Mouse (Mus musculus): ENCODE data around the gene Mapk8ip2. TPM values are rescaled to one million over a fixed set of nuclear protein-coding genes. Genes with fewer than 3 reads are reported as not detected.
A peak's percentile ranks its signal among the peaks of the same experiment; 100 is the strongest.

The Mapk8ip2 gene
- polyA plus RNA-seq, 1 experiment from 2014 or later: 27.4 TPM

DNA sequence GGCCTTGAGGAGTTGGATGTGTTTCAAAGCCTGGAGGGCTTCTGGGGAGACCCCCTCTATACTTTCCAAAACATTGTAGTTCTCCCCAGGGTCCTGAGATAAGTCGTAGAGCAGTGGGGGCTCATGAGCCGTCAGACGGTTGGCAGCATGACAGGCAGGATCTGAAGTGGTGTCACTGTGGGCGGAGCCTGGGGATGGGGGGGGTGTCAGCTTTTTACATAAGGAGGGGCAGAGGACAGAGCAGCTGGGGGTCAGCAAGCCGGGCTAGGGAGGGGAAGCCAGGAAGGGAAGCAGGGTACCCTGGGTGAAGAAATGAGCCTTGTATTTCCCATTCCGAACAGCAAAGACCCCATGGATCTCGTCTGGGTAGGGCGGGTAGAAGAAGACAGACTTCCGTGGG lies 19.7 kb downstream of the Mapk8ip2 start:
- no peak overlapping the region for H3K27ac ChIP-seq (ENCODE audit: low read depth, low read length)
- no peaks in the 10 kb centered on the region for H3K9me3 ChIP-seq (ENCODE audit: control insufficient read depth, low read length)
- ATAC-seq (replicated peaks; ENCODE audit: low FRiP score) (no peak), DNase-seq (ENCODE audit: low spot score) (no peak)
- no peaks in the 10 kb centered on the region for H3K36me3 ChIP-seq (ENCODE audit: control insufficient read depth, insufficient read depth, low read length)
- H3K4me2 ChIP-seq (ENCODE audit: low read depth, low read length, severe bottlenecking): no peak overlapping the region
- no peak overlapping the region for H3K4me3 ChIP-seq (ENCODE audit: low read depth, low read length)
- H3K9ac ChIP-seq (ENCODE audit: low read length): no peak overlapping the region
- peaks cover 3% of the 10 kb centered on the region; the same call in 1 of the 2 replicates for H3K4me1 ChIP-seq (replicated peaks; ENCODE audit: control insufficient read depth, insufficient read depth, low read length)
- H3K27me3 ChIP-seq (ENCODE audit: control insufficient read depth, insufficient read depth, low read length): no peaks in the 10 kb centered on the region
- WGBS: 87% methylated on average over 9 of the region's 9 CpGs

DNA sequence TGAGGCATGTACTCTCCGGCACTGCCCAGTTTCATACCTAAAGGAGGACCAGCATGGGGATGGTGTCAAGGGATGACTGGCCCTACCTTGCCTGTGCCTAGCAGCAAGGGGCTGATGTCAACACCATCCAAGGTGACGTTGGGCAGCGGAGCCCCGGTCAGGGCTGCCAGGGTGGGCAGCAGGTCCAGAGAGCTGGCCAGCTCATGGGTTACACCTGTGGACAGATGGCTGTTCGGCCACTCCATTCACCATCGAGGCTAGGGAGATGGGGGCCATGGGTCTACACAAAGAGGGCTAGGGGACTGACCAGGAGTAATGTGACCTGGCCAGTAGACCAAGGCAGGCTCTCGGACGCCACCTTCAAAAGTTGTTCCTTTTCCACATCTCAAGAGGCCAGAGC lies 20.2 kb downstream of the Mapk8ip2 start:
- Histone ChIP-seq H3K4me2 (ENCODE audit: low read depth, low read length, severe bottlenecking) (no peak overlapping the region), H3K4me3 (ENCODE audit: low read depth, low read length) (no peak overlapping the region), H3K9me3 (ENCODE audit: control insufficient read depth, low read length) (no peaks in the 10 kb centered on the region), H3K36me3 (ENCODE audit: control insufficient read depth, insufficient read depth, low read length) (no peaks in the 10 kb centered on the region), H3K27ac (ENCODE audit: low read depth, low read length) (no peak overlapping the region), H3K4me1 (replicated peaks; ENCODE audit: control insufficient read depth, insufficient read depth, low read length) (peaks cover 3% of the 10 kb centered on the region; the same call in 1 of the 2 replicates), H3K27me3 (ENCODE audit: control insufficient read depth, insufficient read depth, low read length) (no peaks in the 10 kb centered on the region), H3K9ac (ENCODE audit: low read length) (no peak overlapping the region)
- WGBS: 92% methylated on average over 8 of the region's 8 CpGs
- DNase-seq (ENCODE audit: low spot score) (no peak), ATAC-seq (replicated peaks; ENCODE audit: low FRiP score) (no peak)

DNA sequence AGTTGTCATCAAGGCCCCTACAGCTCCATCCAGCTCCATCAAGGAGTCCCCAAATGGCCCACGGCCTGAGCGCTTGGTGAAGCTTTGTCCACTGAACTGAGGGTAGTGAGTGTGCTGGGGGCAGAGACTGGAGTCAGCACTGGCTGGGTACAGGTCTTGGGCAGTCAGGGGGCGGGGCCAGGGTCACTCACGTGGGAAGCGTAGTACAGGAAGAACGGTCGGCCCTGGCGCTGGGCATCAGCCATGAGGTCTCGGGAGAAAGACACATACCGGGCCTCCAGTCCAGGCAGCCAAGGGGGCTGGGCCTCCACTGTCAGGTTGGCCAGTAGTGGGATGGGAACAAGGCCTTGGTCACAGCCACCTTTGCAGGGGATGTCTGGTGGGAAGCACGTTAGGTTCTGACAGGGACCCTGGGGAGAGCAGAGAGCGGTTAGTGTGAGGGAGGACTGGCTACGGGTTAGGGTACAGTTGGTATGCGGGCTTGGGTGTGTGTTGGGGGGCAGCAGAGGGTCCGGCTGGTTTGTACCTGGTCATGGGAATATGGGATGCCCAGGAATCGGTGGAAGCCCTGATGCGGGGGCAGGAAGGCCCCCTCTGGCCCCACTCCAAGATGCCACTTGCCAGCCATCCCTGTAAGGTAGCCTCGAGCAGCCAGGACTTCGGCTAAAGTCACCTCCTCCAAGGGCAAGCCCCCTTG lies 21.0 kb downstream of the Mapk8ip2 start:
- Histone ChIP-seq H3K4me3 (ENCODE audit: low read depth, low read length) (no peak overlapping the region), H3K9me3 (ENCODE audit: control insufficient read depth, low read length) (no peaks in the 10 kb centered on the region), H3K27me3 (ENCODE audit: control insufficient read depth, insufficient read depth, low read length) (no peaks in the 10 kb centered on the region), H3K27ac (ENCODE audit: low read depth, low read length) (no peak overlapping the region), H3K4me2 (ENCODE audit: low read depth, low read length, severe bottlenecking) (no peak overlapping the region), H3K9ac (ENCODE audit: low read length) (no peak overlapping the region), H3K36me3 (ENCODE audit: control insufficient read depth, insufficient read depth, low read length) (no peaks in the 10 kb centered on the region), H3K4me1 (replicated peaks; ENCODE audit: control insufficient read depth, insufficient read depth, low read length) (peaks cover 3% of the 10 kb centered on the region; the same call in 1 of the 2 replicates)
- ATAC-seq (replicated peaks; ENCODE audit: low FRiP score) (no peak), DNase-seq (ENCODE audit: low spot score) (peak; percentile 50)
- 91% methylated on average over 19 of the region's 19 CpGs for WGBS

DNA sequence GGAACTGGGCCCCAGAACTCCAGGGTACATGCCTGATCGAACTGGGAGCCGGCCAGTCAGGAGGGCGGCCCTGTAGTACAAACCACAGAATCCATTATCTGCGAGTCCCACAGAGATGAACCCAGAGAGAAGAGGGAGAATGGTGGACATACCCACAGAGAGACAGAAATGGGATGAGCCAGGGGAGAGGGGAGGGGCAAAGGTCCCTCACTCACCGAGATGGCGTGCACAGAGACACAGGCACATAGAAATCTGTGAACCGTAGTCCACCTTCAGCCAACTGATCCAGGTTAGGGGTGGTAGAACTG lies 21.5 kb downstream of the Mapk8ip2 start:
- H3K4me3 ChIP-seq (ENCODE audit: low read depth, low read length): no peak overlapping the region; the same call in 1 of the 2 replicates
- H3K27me3 ChIP-seq (ENCODE audit: control insufficient read depth, insufficient read depth, low read length): no peaks in the 10 kb centered on the region
- ATAC-seq (replicated peaks; ENCODE audit: low FRiP score) (peak; percentile 4; the same call in 1 of the 2 replicates), DNase-seq (ENCODE audit: low spot score) (no peak)
- H3K4me2 ChIP-seq (ENCODE audit: low read depth, low read length, severe bottlenecking): peak overlapping the region; percentile 81
- H3K36me3 ChIP-seq (ENCODE audit: control insufficient read depth, insufficient read depth, low read length): no peaks in the 10 kb centered on the region
- no peak overlapping the region for H3K27ac ChIP-seq (ENCODE audit: low read depth, low read length)
- peak overlapping the region; percentile 66; the same call in 1 of the 2 replicates for H3K9ac ChIP-seq (ENCODE audit: low read length)
- WGBS: 92% methylated on average over 7 of the region's 7 CpGs
- H3K9me3 ChIP-seq (ENCODE audit: control insufficient read depth, low read length): no peaks in the 10 kb centered on the region
- H3K4me1 ChIP-seq (replicated peaks; ENCODE audit: control insufficient read depth, insufficient read depth, low read length): peaks cover 3% of the 10 kb centered on the region; the same call in 1 of the 2 replicates

DNA sequence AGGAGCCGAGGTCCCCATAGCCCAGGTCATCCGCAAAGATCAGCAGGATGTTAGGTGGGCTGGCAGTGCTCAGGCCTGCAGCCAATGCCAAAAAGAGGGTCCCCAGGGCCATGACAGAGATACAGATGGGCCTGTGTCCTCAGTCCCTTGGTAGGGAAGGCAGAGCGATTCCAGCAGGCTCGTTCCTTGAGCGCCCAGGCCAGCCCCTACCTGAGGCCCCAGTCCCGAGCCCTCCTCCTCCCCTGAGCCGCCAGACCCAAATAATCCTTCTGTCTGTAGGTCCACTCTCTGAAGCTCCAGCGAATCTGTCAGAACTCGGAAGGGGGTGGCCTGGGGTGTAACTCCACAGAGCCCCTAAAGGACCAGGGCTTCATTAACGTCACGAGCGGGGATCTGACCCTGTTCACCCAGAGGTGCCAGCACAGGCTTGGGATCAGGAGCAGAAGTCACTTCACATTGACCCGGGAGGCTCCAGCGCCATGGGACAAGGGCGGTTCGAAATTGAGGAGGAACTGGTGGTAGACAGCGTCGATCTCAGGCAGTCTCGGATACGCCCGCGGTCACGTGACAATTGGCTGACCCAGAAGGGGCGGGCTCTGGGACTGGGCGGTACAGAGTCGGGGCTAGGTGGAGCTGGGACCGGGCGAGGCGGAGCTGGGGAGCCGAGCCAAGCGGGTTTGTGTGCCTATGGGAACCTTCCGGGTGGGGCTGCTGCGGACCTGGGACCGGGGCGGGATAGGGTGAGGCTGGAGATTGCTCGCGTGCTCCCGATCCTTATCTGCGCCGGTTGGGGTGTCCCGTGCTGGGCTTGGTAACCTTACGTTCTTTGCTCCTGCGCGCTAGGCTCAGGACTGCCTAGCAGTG lies 22.1 kb downstream of the Mapk8ip2 start:
- Histone ChIP-seq H3K4me3 (ENCODE audit: low read depth, low read length) (peak overlapping the region; percentile 57), H3K9ac (ENCODE audit: low read length) (peak overlapping the region; percentile 66), H3K27me3 (ENCODE audit: control insufficient read depth, insufficient read depth, low read length) (no peaks in the 10 kb centered on the region), H3K27ac (ENCODE audit: low read depth, low read length) (peak overlapping the region; percentile 27; the same call in 1 of the 2 replicates), H3K4me2 (ENCODE audit: low read depth, low read length, severe bottlenecking) (peak overlapping the region; percentile 81), H3K36me3 (ENCODE audit: control insufficient read depth, insufficient read depth, low read length) (no peaks in the 10 kb centered on the region), H3K4me1 (replicated peaks; ENCODE audit: control insufficient read depth, insufficient read depth, low read length) (peaks cover 3% of the 10 kb centered on the region; the same call in 1 of the 2 replicates), H3K9me3 (ENCODE audit: control insufficient read depth, low read length) (no peaks in the 10 kb centered on the region)
- peak; percentile 98 for ATAC-seq (replicated peaks; ENCODE audit: low FRiP score)
- DNase-seq (ENCODE audit: low spot score): peak; percentile 94
- WGBS: 8% methylated on average over 43 of the region's 44 CpGs

DNA sequence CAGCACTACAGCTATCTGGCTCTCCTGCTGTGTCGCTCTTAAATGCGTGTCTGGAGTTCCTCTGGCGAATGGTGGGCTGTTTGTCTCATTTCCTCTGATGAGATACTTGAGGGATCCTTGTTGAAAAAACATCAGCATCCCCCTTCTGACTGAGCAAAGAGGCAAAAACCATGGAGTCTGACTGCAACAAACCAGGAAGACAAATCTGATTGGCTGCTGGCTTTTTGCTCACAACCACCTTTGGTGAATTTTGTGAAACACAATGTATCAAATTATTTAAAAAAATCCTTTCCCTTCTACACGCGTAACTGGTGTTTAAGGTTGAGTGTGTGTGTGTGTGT lies 22.7 kb downstream of the Mapk8ip2 start:
- Histone ChIP-seq H3K4me2 (ENCODE audit: low read depth, low read length, severe bottlenecking) (peak overlapping the region; percentile 81), H3K27ac (ENCODE audit: low read depth, low read length) (peak overlapping the region; percentile 27; the same call in 1 of the 2 replicates)

DNA sequence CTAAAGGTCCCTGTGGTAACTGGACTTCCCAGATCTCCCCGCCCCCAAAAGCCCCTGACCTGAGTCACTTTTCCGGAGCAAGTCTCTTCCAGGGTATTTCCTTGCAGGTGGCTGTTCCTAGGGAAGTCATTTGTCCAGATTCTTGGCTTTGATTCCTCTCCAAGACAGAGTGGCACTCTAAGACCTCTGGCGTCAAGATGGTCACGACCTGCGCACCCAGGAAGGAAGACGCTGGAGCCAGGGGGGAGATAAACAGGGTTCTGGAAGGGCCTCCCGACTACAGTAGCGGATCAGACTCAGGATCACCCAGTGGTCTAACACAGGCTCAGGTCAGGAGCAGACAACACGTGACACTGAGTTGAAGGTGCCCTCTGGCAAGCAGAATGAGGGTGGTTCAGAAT lies 23.4 kb downstream of the Mapk8ip2 start, which contains the start of gene Arsa:
Gene Arsa (minus strand): TSS at position 335 of the 401 bp plus-strand sequence.
- Histone ChIP-seq H3K4me3 (ENCODE audit: low read depth, low read length) (peak within 1 kb of the TSS; percentile 57), H3K36me3 (ENCODE audit: control insufficient read depth, insufficient read depth, low read length) (no peaks in the 10 kb centered on the region), H3K27me3 (ENCODE audit: control insufficient read depth, insufficient read depth, low read length) (no peaks in the 10 kb centered on the region), H3K9me3 (ENCODE audit: control insufficient read depth, low read length) (no peaks in the 10 kb centered on the region), H3K9ac (ENCODE audit: low read length) (peak within 1 kb of the TSS; percentile 66), H3K27ac (ENCODE audit: low read depth, low read length) (peak within 1 kb of the TSS; percentile 27; the same call in 1 of the 2 replicates), H3K4me2 (ENCODE audit: low read depth, low read length, severe bottlenecking) (peak within 1 kb of the TSS; percentile 81), H3K4me1 (replicated peaks; ENCODE audit: control insufficient read depth, insufficient read depth, low read length) (peaks cover 3% of the 10 kb centered on the region; the same call in 1 of the 2 replicates)
- 36% methylated on average over 9 of the region's 9 CpGs for WGBS
- no peak for DNase-seq (ENCODE audit: low spot score)
- no peak for ATAC-seq (replicated peaks; ENCODE audit: low FRiP score)

More for the DNA sequence above, 22.7 kb downstream of the Mapk8ip2 start:
- Histone ChIP-seq H3K27me3 (ENCODE audit: control insufficient read depth, insufficient read depth, low read length) (no peaks in the 10 kb centered on the region), H3K4me1 (replicated peaks; ENCODE audit: control insufficient read depth, insufficient read depth, low read length) (peaks cover 3% of the 10 kb centered on the region; the same call in 1 of the 2 replicates), H3K9me3 (ENCODE audit: control insufficient read depth, low read length) (no peaks in the 10 kb centered on the region), H3K9ac (ENCODE audit: low read length) (peak overlapping the region; percentile 66), H3K4me3 (ENCODE audit: low read depth, low read length) (peak overlapping the region; percentile 57), H3K36me3 (ENCODE audit: control insufficient read depth, insufficient read depth, low read length) (no peaks in the 10 kb centered on the region)
- 9% methylated on average over 5 of the region's 5 CpGs for WGBS
- ATAC-seq (replicated peaks; ENCODE audit: low FRiP score): no peak
- DNase-seq (ENCODE audit: low spot score): no peak

DNA sequence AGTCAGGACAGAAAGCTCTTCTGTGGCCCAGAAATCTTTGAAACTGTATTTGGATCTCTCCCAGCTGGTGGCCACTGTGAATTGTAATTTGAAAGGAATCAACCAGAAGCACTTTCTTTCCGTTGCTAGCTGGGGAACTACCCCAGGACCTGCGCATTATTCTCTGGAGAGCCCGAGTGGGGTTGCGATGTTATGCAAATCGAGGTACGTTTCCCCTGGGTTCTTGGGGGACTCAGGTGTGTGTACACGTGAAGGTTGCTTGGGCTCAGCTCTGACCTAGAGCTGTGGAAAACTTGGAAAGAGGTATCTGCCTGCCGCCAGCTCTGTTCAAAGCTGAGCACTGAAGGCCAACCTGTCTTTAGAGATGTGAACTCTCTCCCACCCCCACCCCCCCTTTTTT lies 24.1 kb downstream of the Mapk8ip2 start:
- Histone ChIP-seq H3K36me3 (ENCODE audit: control insufficient read depth, insufficient read depth, low read length) (no peaks in the 10 kb centered on the region), H3K27me3 (ENCODE audit: control insufficient read depth, insufficient read depth, low read length) (no peaks in the 10 kb centered on the region), H3K9ac (ENCODE audit: low read length) (no peak overlapping the region), H3K4me3 (ENCODE audit: low read depth, low read length) (no peak overlapping the region), H3K9me3 (ENCODE audit: control insufficient read depth, low read length) (no peaks in the 10 kb centered on the region), H3K4me1 (replicated peaks; ENCODE audit: control insufficient read depth, insufficient read depth, low read length) (peaks cover 3% of the 10 kb centered on the region; the same call in 1 of the 2 replicates), H3K27ac (ENCODE audit: low read depth, low read length) (no peak overlapping the region), H3K4me2 (ENCODE audit: low read depth, low read length, severe bottlenecking) (no peak overlapping the region)
- DNase-seq (ENCODE audit: low spot score): no peak
- ATAC-seq (replicated peaks; ENCODE audit: low FRiP score): no peak
- 45% methylated on average over 8 of the region's 8 CpGs for WGBS
